In genomic region chr1:133941158-133941860, GRCm38 (mm10) we compare ENCODE assay signal across 18 mouse cellular contexts. TPM values are rescaled to one million over a fixed set of nuclear protein-coding genes. Genes with fewer than 3 reads are reported as not detected.
DNase-seq lines count a peak whose midpoint lies in the region; ATAC-seq lines count a peak whose summit lies in the region.
"Had no signal": no experiment of that assay in that cellular context is flagged by ENCODE, and none has a peak within 500 bp of the region (broad histone marks: within the 10 kb centered on the region; RNA-seq: fewer than 3 reads in every experiment).

No protein-coding gene starts in this region.

- peaks cover 11% of the 10 kb centered on the region; the same call in 1 of the 2 replicates for H3K9me3 ChIP-seq in forebrain, embryonic 10.5 days
- H3K9me3 ChIP-seq in forebrain, embryonic 11.5 days (ENCODE audit: control insufficient read depth, low read length), result no peaks in the 10 kb centered on the region; the same call in 1 of the 2 replicates
- H3K9me3 ChIP-seq in midbrain, embryonic 11.5 days (ENCODE audit: control insufficient read depth, low read length), result no peaks in the 10 kb centered on the region
- no peaks in the 10 kb centered on the region for H3K9me3 ChIP-seq in midbrain, embryonic 13.5 days
- no peaks in the 10 kb centered on the region; the same call in 1 of the 2 replicates for H3K9me3 ChIP-seq in limb, embryonic 11.5 days (ENCODE audit: control insufficient read depth, low read length)
- H3K9me3 ChIP-seq in liver, embryonic 12.5 days (replicated peaks), result peaks cover under 1% of the 10 kb centered on the region; the same call in 1 of the 2 replicates
- H3K9me3 ChIP-seq: forebrain, embryonic 13.5 days; neural tube, embryonic 13.5 days; stomach, embryonic 15.5 days had no signal

- DNase-seq in forebrain, embryonic 10.5 days (ENCODE audit: extremely low spot score, low spot score), result no peak
- no peak for DNase-seq in forebrain, embryonic 11.5 days (ENCODE audit: low spot score)
- DNase-seq in midbrain, embryonic 11.5 days (ENCODE audit: low spot score, missing footprints), result peak; percentile 45
- DNase-seq in limb, embryonic 11.5 days (ENCODE audit: low spot score), result peak; percentile 78
- no peak for DNase-seq in right cerebral cortex, postnatal 4 days
- DNase-seq in left cerebral cortex, postnatal 25 days (ENCODE audit: low spot score in 2 of 2), result no peak
- DNase-seq: adrenal gland, postnatal 36 days; cerebellum, adult 11 months; heart, adult 2 months; kidney, postnatal 10 days had no signal

- intact Hi-C loops in left cerebral cortex, postnatal 25 days (cut with DNase I), result no loop called here

- no peak overlapping the region for H3K9ac ChIP-seq in forebrain, embryonic 11.5 days (ENCODE audit: low read length)
- no peak overlapping the region for H3K9ac ChIP-seq in midbrain, embryonic 11.5 days (ENCODE audit: low read length)
- no peak overlapping the region for H3K9ac ChIP-seq in midbrain, embryonic 13.5 days (replicated peaks)
- no peak overlapping the region for H3K9ac ChIP-seq in limb, embryonic 11.5 days (ENCODE audit: low read length)
- no peak overlapping the region for H3K9ac ChIP-seq in liver, embryonic 12.5 days
- H3K9ac ChIP-seq: forebrain, embryonic 13.5 days; neural tube, embryonic 13.5 days; stomach, embryonic 15.5 days had no signal

- no peaks in the 10 kb centered on the region for H3K36me3 ChIP-seq in forebrain, embryonic 10.5 days (replicated peaks)
- H3K36me3 ChIP-seq in forebrain, embryonic 11.5 days (ENCODE audit: control insufficient read depth, insufficient read depth, low read length), result no peaks in the 10 kb centered on the region
- H3K36me3 ChIP-seq in midbrain, embryonic 11.5 days (ENCODE audit: control insufficient read depth, insufficient read depth, low read length), result no peaks in the 10 kb centered on the region
- H3K36me3 ChIP-seq in midbrain, embryonic 13.5 days, result no peaks in the 10 kb centered on the region
- H3K36me3 ChIP-seq in limb, embryonic 11.5 days (ENCODE audit: control insufficient read depth, insufficient read depth, low read length), result no peaks in the 10 kb centered on the region
- H3K36me3 ChIP-seq in liver, embryonic 12.5 days, result no peaks in the 10 kb centered on the region
- H3K36me3 ChIP-seq: G1E; neural tube, embryonic 13.5 days; stomach, embryonic 15.5 days had no signal

- H3K27ac ChIP-seq in forebrain, embryonic 10.5 days, result 0 out of 2 replicates have a peak overlapping the region, but pooled peaks have one; percentile 37
- H3K27ac ChIP-seq in forebrain, embryonic 11.5 days (ENCODE audit: low read depth, low read length), result no peak overlapping the region
- H3K27ac ChIP-seq in midbrain, embryonic 11.5 days (ENCODE audit: low read depth, low read length), result no peak overlapping the region
- no peak overlapping the region for H3K27ac ChIP-seq in midbrain, embryonic 13.5 days
- no peak overlapping the region for H3K27ac ChIP-seq in limb, embryonic 11.5 days (replicated peaks; ENCODE audit: low read depth, low read length)
- H3K27ac ChIP-seq in liver, embryonic 12.5 days, result no peak overlapping the region
- H3K27ac ChIP-seq: forebrain, embryonic 13.5 days; heart, adult 2 months; neural tube, embryonic 13.5 days; stomach, embryonic 15.5 days had no signal

- H3K4me2 ChIP-seq in forebrain, embryonic 11.5 days (ENCODE audit: low read depth, low read length, severe bottlenecking), result no peak overlapping the region
- H3K4me2 ChIP-seq in midbrain, embryonic 11.5 days, result no peak overlapping the region
- H3K4me2 ChIP-seq in midbrain, embryonic 13.5 days (replicated peaks), result no peak overlapping the region
- H3K4me2 ChIP-seq in limb, embryonic 11.5 days (ENCODE audit: low read depth, severe bottlenecking), result no peak overlapping the region; the same call in 1 of the 2 replicates
- no peak overlapping the region for H3K4me2 ChIP-seq in liver, embryonic 12.5 days
- H3K4me2 ChIP-seq: forebrain, embryonic 13.5 days; neural tube, embryonic 13.5 days; stomach, embryonic 15.5 days had no signal

- no peaks in the 10 kb centered on the region for H3K27me3 ChIP-seq in forebrain, embryonic 10.5 days (ENCODE audit: poor library complexity, severe bottlenecking)
- H3K27me3 ChIP-seq in forebrain, embryonic 11.5 days (ENCODE audit: control insufficient read depth, insufficient read depth, low read length), result no peaks in the 10 kb centered on the region
- no peaks in the 10 kb centered on the region for H3K27me3 ChIP-seq in midbrain, embryonic 11.5 days (ENCODE audit: control insufficient read depth, insufficient read depth, low read length)
- no peaks in the 10 kb centered on the region for H3K27me3 ChIP-seq in midbrain, embryonic 13.5 days
- H3K27me3 ChIP-seq in limb, embryonic 11.5 days (ENCODE audit: control insufficient read depth, insufficient read depth, low read length), result no peaks in the 10 kb centered on the region
- H3K27me3 ChIP-seq in liver, embryonic 12.5 days (replicated peaks), result 0 out of 2 replicates have a peak, but pooled peaks cover 6% of the 10 kb centered on the region
- H3K27me3 ChIP-seq: forebrain, embryonic 13.5 days; neural tube, embryonic 13.5 days; stomach, embryonic 15.5 days had no signal

- no peak overlapping the region for H3K4me3 ChIP-seq in forebrain, embryonic 10.5 days
- no peak overlapping the region for H3K4me3 ChIP-seq in forebrain, embryonic 11.5 days (ENCODE audit: low read depth, low read length)
- H3K4me3 ChIP-seq in midbrain, embryonic 11.5 days (ENCODE audit: low read depth, low read length), result no peak overlapping the region
- H3K4me3 ChIP-seq in midbrain, embryonic 13.5 days (replicated peaks), result no peak overlapping the region
- no peak overlapping the region for H3K4me3 ChIP-seq in limb, embryonic 11.5 days (ENCODE audit: low read depth, low read length)
- H3K4me3 ChIP-seq in liver, embryonic 12.5 days, result no peak overlapping the region
- H3K4me3 ChIP-seq: forebrain, embryonic 13.5 days; heart, adult 2 months; neural tube, embryonic 13.5 days; stomach, embryonic 15.5 days had no signal

- no peak for ATAC-seq in forebrain, embryonic 11.5 days (replicated peaks; ENCODE audit: low FRiP score)
- no peak for ATAC-seq in midbrain, embryonic 11.5 days (ENCODE audit: low FRiP score)
- ATAC-seq in midbrain, embryonic 13.5 days, result no peak
- ATAC-seq in limb, embryonic 11.5 days (ENCODE audit: insufficient number of reproducible peaks, low FRiP score, low TSS enrichment, low read depth), result peak; percentile 85
- no peak for ATAC-seq in liver, embryonic 12.5 days
- ATAC-seq: forebrain, embryonic 13.5 days; midbrain, embryonic 16.5 days had no signal

- 81% methylated on average over 11 of the region's 11 CpGs for WGBS in forebrain, embryonic 10.5 days
- 78% methylated on average over 11 of the region's 11 CpGs for WGBS in forebrain, embryonic 11.5 days
- 82% methylated on average over 11 of the region's 11 CpGs for WGBS in midbrain, embryonic 11.5 days
- 82% methylated on average over 11 of the region's 11 CpGs for whole genome bisulfite sequencing in midbrain, embryonic 13.5 days
- WGBS in limb, embryonic 11.5 days, result 25% methylated on average over 11 of the region's 11 CpGs
- WGBS in liver, embryonic 12.5 days (ENCODE audit: insufficient replicate concordance), result 61% methylated on average over 11 of the region's 11 CpGs

- no peaks in the 10 kb centered on the region; the same call in 1 of the 2 replicates for H3K4me1 ChIP-seq in forebrain, embryonic 10.5 days
- no peaks in the 10 kb centered on the region for H3K4me1 ChIP-seq in forebrain, embryonic 11.5 days (replicated peaks; ENCODE audit: control insufficient read depth, insufficient read depth, low read length)
- H3K4me1 ChIP-seq in midbrain, embryonic 11.5 days (ENCODE audit: control insufficient read depth, insufficient read depth, low read length), result no peaks in the 10 kb centered on the region
- H3K4me1 ChIP-seq in midbrain, embryonic 13.5 days (replicated peaks), result no peaks in the 10 kb centered on the region
- peaks cover 9% of the 10 kb centered on the region for H3K4me1 ChIP-seq in limb, embryonic 11.5 days (ENCODE audit: control insufficient read depth, insufficient read depth, low read length)
- peaks cover 22% of the 10 kb centered on the region for H3K4me1 ChIP-seq in liver, embryonic 12.5 days
- H3K4me1 ChIP-seq: forebrain, embryonic 13.5 days; neural tube, embryonic 13.5 days had no signal

RNA-seq across cellular contexts. Expression of gene Prelp, which starts 20.1 kb away (rescaled TPM):
- 0.36 and 0.90 TPM in 2 replicates for polyA plus RNA-seq in forebrain, embryonic 10.5 days (2016; fragmentation: Nextera tagmentation; extraction: Ambion mirVana)
- 1.2 and 1.4 TPM in 2 replicates for polyA plus RNA-seq in forebrain, embryonic 11.5 days (2014; fragmentation: Nextera tagmentation; extraction: Ambion mirVana)
- 1.1 and 1.7 TPM in 2 replicates for polyA plus RNA-seq in midbrain, embryonic 11.5 days (2014; fragmentation: Nextera tagmentation; extraction: Ambion mirVana)
- 4.4 and 6.5 TPM in 2 replicates for polyA plus RNA-seq in midbrain, embryonic 13.5 days (2015; fragmentation: Nextera tagmentation; extraction: Ambion mirVana)
- polyA plus RNA-seq in limb, embryonic 11.5 days (2014; fragmentation: Nextera tagmentation; extraction: Ambion mirVana), result 1.5 TPM in 2 replicates
- polyA plus RNA-seq in liver, embryonic 12.5 days (2016; fragmentation: Nextera tagmentation; extraction: Ambion mirVana), result 0.69 and 0.81 TPM in 2 replicates
- total RNA-seq in left cerebral cortex, postnatal 25 days (2021), result 1 to 10 TPM; 7.9 to 9.0 TPM
- total RNA-seq: common myeloid progenitor, adult 5-6 weeks had no signal

RNA-seq across cellular contexts. Expression of gene Optc, which starts 33.5 kb away (rescaled TPM):
- 1.2 and 2.3 TPM in 2 replicates for polyA plus RNA-seq in forebrain, embryonic 10.5 days (2016; fragmentation: Nextera tagmentation; extraction: Ambion mirVana)
- polyA plus RNA-seq in forebrain, embryonic 11.5 days (2014; fragmentation: Nextera tagmentation; extraction: Ambion mirVana), result 2.5 and 2.6 TPM in 2 replicates
- polyA plus RNA-seq in midbrain, embryonic 11.5 days (2014; fragmentation: Nextera tagmentation; extraction: Ambion mirVana), result 1.6 and 1.9 TPM in 2 replicates
- 4.0 and 4.9 TPM in 2 replicates for polyA plus RNA-seq in midbrain, embryonic 13.5 days (2015; fragmentation: Nextera tagmentation; extraction: Ambion mirVana)
- 0.27 and 0.74 TPM in 2 replicates for polyA plus RNA-seq in limb, embryonic 11.5 days (2014; fragmentation: Nextera tagmentation; extraction: Ambion mirVana)
- polyA plus RNA-seq in liver, embryonic 12.5 days (2016; fragmentation: Nextera tagmentation; extraction: Ambion mirVana), result 0.10 and 0.11 TPM in 2 replicates
- 1 to 10 TPM in 1 of 2 experiments, under 1 TPM in 1; 0.94 to 2.8 TPM for total RNA-seq in left cerebral cortex, postnatal 25 days (2021)
- total RNA-seq: common myeloid progenitor, adult 5-6 weeks; G1E had no signal
- polyA plus RNA-seq: G1E had no signal

Comparison
In these comparisons a context has a peak if more than half of its experiments do, and no peak if none do; other contexts are left out.
1. DNase-seq: peak in midbrain, embryonic 11.5 days (single experiment) and limb, embryonic 11.5 days (single experiment); none in forebrain, embryonic 10.5 days (single experiment), forebrain, embryonic 11.5 days (single experiment), right cerebral cortex, postnatal 4 days (single experiment) and left cerebral cortex, postnatal 25 days (0 of 2).